10 mouse cellular contexts compared by ENCODE assay signal in genomic region chr2:155240915-155241314, GRCm38 (mm10). TPM values are rescaled to one million over a fixed set of nuclear protein-coding genes. Genes with fewer than 3 reads are reported as not detected.
DNase-seq lines count a peak whose midpoint lies in the region; ATAC-seq and TF ChIP-seq lines count a peak whose summit lies in the region.
"Had no signal": no experiment of that assay in that cellular context is flagged by ENCODE, and none has a peak within 500 bp of the region (broad histone marks: within the 10 kb centered on the region; RNA-seq: fewer than 3 reads in every experiment).

No protein-coding gene starts in this region.

- peaks cover 5% of the 10 kb centered on the region for H3K4me1 ChIP-seq in bone marrow, adult 2 months (ENCODE audit: control insufficient read depth, insufficient read depth, low read length)
- H3K4me1 ChIP-seq in lung, adult 2 months (ENCODE audit: control insufficient read depth, insufficient read depth, low read length) = peaks cover 17% of the 10 kb centered on the region
- H3K4me1 ChIP-seq in forebrain, embryonic 15.5 days = peaks cover 24% of the 10 kb centered on the region

- peaks cover 45% of the 10 kb centered on the region for H3K36me3 ChIP-seq in forebrain, embryonic 15.5 days

- peak; percentile 47 for TF ChIP-seq CTCF in bone marrow, adult 2 months (IDR thresholded peaks at IDR 0.05; ENCODE audit: control insufficient read depth, insufficient read depth, low read length)
- TF ChIP-seq CTCF in lung, adult 2 months (IDR thresholded peaks at IDR 0.05; ENCODE audit: insufficient read depth, low read length) = peak; percentile 49

- H3K9me3 ChIP-seq in forebrain, embryonic 15.5 days = no peaks in the 10 kb centered on the region

- peak; percentile 93 for DNase-seq in heart, adult 11 months
- no peak for DNase-seq in heart, postnatal 25 days (ENCODE audit: low spot score)
- DNase-seq in A20 (ENCODE audit: low read depth, low spot score) = peak; percentile 69
- no peak for DNase-seq in lung, adult 2 months
- DNase-seq in layer of hippocampus, adult 8-10 months (ENCODE audit: low spot score in 2 of 2) = no peak

- no peak for ATAC-seq in forebrain, embryonic 15.5 days (replicated peaks)
- ATAC-seq in cerebellum, adult (ENCODE audit: insufficient number of reproducible peaks, low FRiP score, low TSS enrichment) = no peak
- ATAC-seq: Patski had no signal

- TF ChIP-seq POLR2A in bone marrow, adult 2 months (IDR thresholded peaks at IDR 0.05; ENCODE audit: borderline replicate concordance, control insufficient read depth, low read depth, low read length) = no peak
- no peak for TF ChIP-seq POLR2A in lung, adult 2 months (IDR thresholded peaks at IDR 0.05; ENCODE audit: borderline replicate concordance, extremely low read depth, low read depth, low read length)

- 79% methylated on average over 4 of the region's 4 CpGs for WGBS in bone marrow, adult 2 months
- 41% methylated on average over 4 of the region's 4 CpGs for WGBS in lung, adult 2 months
- WGBS in forebrain, embryonic 15.5 days = 80% methylated on average over 4 of the region's 4 CpGs

- intact Hi-C loops in heart, postnatal 25 days (cut with DNase I) = no loop called here

- no peak overlapping the region for H3K27ac ChIP-seq in bone marrow, adult 2 months (ENCODE audit: control insufficient read depth, insufficient read depth, low read depth, low read length, poor library complexity)
- no peak overlapping the region for H3K27ac ChIP-seq in forebrain, embryonic 15.5 days (replicated peaks)

- H3K9ac ChIP-seq in forebrain, embryonic 15.5 days (replicated peaks) = no peak overlapping the region

- no peak overlapping the region for H3K4me3 ChIP-seq in bone marrow, adult 2 months (replicated peaks; ENCODE audit: control insufficient read depth, low read depth, low read length)
- H3K4me3 ChIP-seq in lung, adult 2 months (replicated peaks; ENCODE audit: extremely low read depth, low read depth, low read length) = no peak overlapping the region
- no peak overlapping the region for H3K4me3 ChIP-seq in forebrain, embryonic 15.5 days
- H3K4me3 ChIP-seq: megakaryocyte, embryonic 14.5 days had no signal

- H3K27me3 ChIP-seq in forebrain, embryonic 15.5 days = no peaks in the 10 kb centered on the region
- H3K27me3 ChIP-seq: megakaryocyte, embryonic 14.5 days; Patski had no signal

- no peak overlapping the region for H3K4me2 ChIP-seq in forebrain, embryonic 15.5 days (replicated peaks)

RNA-seq across cellular contexts. Expression of gene Dynlrb1, which starts 4.6 kb away (rescaled TPM):
- 100 to 1,000 TPM; 162 to 183 TPM for total RNA-seq in heart, postnatal 25 days (2021)
- polyA plus RNA-seq in bone marrow, adult 2 months (2011; ENCODE audit: insufficient read depth, insufficient read length, low replicate concordance, missing spikeins) = 89.3 and 102 TPM in 2 replicates
- polyA plus RNA-seq in lung, adult 2 months (2012; rRNA removed) = 171 and 226 TPM in 2 replicates
- polyA plus RNA-seq in forebrain, embryonic 15.5 days (2015; fragmentation: Nextera tagmentation; extraction: Ambion mirVana) = 632 and 664 TPM in 2 replicates
- 100 to 1,000 TPM; 215 to 277 (median 238) TPM for total RNA-seq in layer of hippocampus, adult 8-10 months (2022)

RNA-seq across cellular contexts. Expression of gene Map1lc3a, which starts 35.2 kb away (rescaled TPM):
- 100 to 1,000 TPM; 712 to 776 TPM for total RNA-seq in heart, postnatal 25 days (2021)
- polyA plus RNA-seq in bone marrow, adult 2 months (2011; ENCODE audit: insufficient read depth, insufficient read length, low replicate concordance, missing spikeins) = 33.5 and 41.2 TPM in 2 replicates
- polyA plus RNA-seq in lung, adult 2 months (2012; rRNA removed) = 359 and 502 TPM in 2 replicates
- polyA plus RNA-seq in forebrain, embryonic 15.5 days (2015; fragmentation: Nextera tagmentation; extraction: Ambion mirVana) = 358 and 365 TPM in 2 replicates
- total RNA-seq in layer of hippocampus, adult 8-10 months (2022) = 100 to 1,000 TPM; 208 to 237 (median 223) TPM

Comparison
In these comparisons a context has a peak if more than half of its experiments do, and no peak if none do; other contexts are left out.
1. DNase-seq: peak in heart, adult 11 months (single experiment) and A20 (single experiment); none in heart, postnatal 25 days (single experiment), lung, adult 2 months (single experiment) and layer of hippocampus, adult 8-10 months (0 of 2).